Mouse (Mus musculus) C2C12 (cell line): Measurements from ENCODE around the gene Ctsw.

Experiments used
- CTCF ChIP-seq: IDR thresholded peaks from one replicate; pipeline ENCODE4 v1.5.1; 2011; ENCODE audit not compliant: control insufficient read depth, insufficient read depth, insufficient read length
- FOSL1 ChIP-seq: IDR thresholded peaks from one replicate; pipeline ENCODE4 v1.8.0; 2011; ENCODE audit warnings: mild to moderate bottlenecking, low read length; ENCODE audit not compliant: poor library complexity, insufficient read depth, severe bottlenecking
- MAX ChIP-seq: IDR thresholded peaks from one replicate; pipeline ENCODE4 v1.6.1; 2011; ENCODE audit warnings: mild to moderate bottlenecking, control low read depth
- MYOD1 ChIP-seq: IDR thresholded peaks from one replicate; pipeline ENCODE4 v1.6.1; 2011; ENCODE audit warnings: low read depth; ENCODE audit not compliant: control insufficient read depth, insufficient read length
- USF1 ChIP-seq: IDR thresholded peaks from one replicate; pipeline ENCODE4 v1.6.1; 2011; ENCODE audit warnings: low read depth, mild to moderate bottlenecking, control low read depth, moderate library complexity

GRCm38 (mm10) chr19:5425906-5426565 is 42.3 kb downstream of the Ctsw start:
- TF ChIP-seq CTCF (no peak), MYOD1 (no peak), FOSL1 (no peak), MAX (no peak), USF1 (no peak)
